Mouse (Mus musculus): ENCODE measurements around the gene Cdpf1.
"Not testable (repeated sequence)": the region's sequence is repeated elsewhere in the genome, so short reads cannot be mapped to it uniquely, and the experiment has no call there.

Gene Cdpf1

GRCm38 (mm10) chr15:85808031-85808430 lies 3.5 kb downstream of the Cdpf1 start:
- no peak for DNase-seq (ENCODE audit: low spot score)

- no peak for DNase-seq (ENCODE audit: low spot score)
Measured at GRCm38 (mm10) chr15:85807404-85807803, 4.1 kb downstream of the Cdpf1 start.

GRCm38 (mm10) chr15:85806886-85807285 lies 4.6 kb downstream of the Cdpf1 start:
- DNase-seq (ENCODE audit: low spot score): no peak

- no peak for DNase-seq (ENCODE audit: low spot score)
Measured at GRCm38 (mm10) chr15:85802931-85803330, 8.6 kb downstream of the Cdpf1 start.

GRCm38 (mm10) chr15:85798676-85799075 lies 12.8 kb downstream of the Cdpf1 start:
- no peak for DNase-seq (ENCODE audit: low spot score)

- no peak for DNase-seq (ENCODE audit: low spot score)
Measured at GRCm38 (mm10) chr15:85795516-85795915, 16.0 kb downstream of the Cdpf1 start.

- no peak for DNase-seq (ENCODE audit: low spot score)
Measured at GRCm38 (mm10) chr15:85792819-85793218, 18.7 kb downstream of the Cdpf1 start.

GRCm38 (mm10) chr15:85791449-85791848 lies 20.0 kb downstream of the Cdpf1 start:
- DNase-seq (ENCODE audit: low spot score): no peak

- no peak for DNase-seq (ENCODE audit: low spot score)
Measured at GRCm38 (mm10) chr15:85788633-85789032, 22.9 kb downstream of the Cdpf1 start.

GRCm38 (mm10) chr15:85788051-85788450 lies 23.4 kb downstream of the Cdpf1 start:
- DNase-seq (ENCODE audit: low spot score): no peak

GRCm38 (mm10) chr15:85787482-85787881 lies 24.0 kb downstream of the Cdpf1 start:
- no peak for DNase-seq (ENCODE audit: low spot score)

GRCm38 (mm10) chr15:85786711-85787110 lies 24.8 kb downstream of the Cdpf1 start:
- DNase-seq (ENCODE audit: low spot score): no peak

GRCm38 (mm10) chr15:85784341-85784740 lies 27.2 kb downstream of the Cdpf1 start:
- no peak for DNase-seq (ENCODE audit: low spot score)

- DNase-seq (ENCODE audit: low spot score): no peak
Measured at GRCm38 (mm10) chr15:85783146-85783545, 28.4 kb downstream of the Cdpf1 start.

GRCm38 (mm10) chr15:85778891-85779290 lies 32.6 kb downstream of the Cdpf1 start:
- not testable (repeated sequence) for DNase-seq (ENCODE audit: low spot score)

GRCm38 (mm10) chr15:85776771-85777170 lies 34.7 kb downstream of the Cdpf1 start:
- no peak for DNase-seq (ENCODE audit: low spot score)

- no peak for DNase-seq (ENCODE audit: low spot score)
Measured at GRCm38 (mm10) chr15:85776241-85776640, 35.3 kb downstream of the Cdpf1 start.

- DNase-seq (ENCODE audit: low spot score): no peak
Measured at GRCm38 (mm10) chr15:85775001-85775400, 36.5 kb downstream of the Cdpf1 start.

GRCm38 (mm10) chr15:85774419-85774818 lies 37.1 kb downstream of the Cdpf1 start:
- no peak for DNase-seq (ENCODE audit: low spot score)

- no peak for DNase-seq (ENCODE audit: low spot score)
Measured at GRCm38 (mm10) chr15:85772146-85772740, 39.3 kb downstream of the Cdpf1 start.

GRCm38 (mm10) chr15:85771306-85772121 lies 40.0 kb downstream of the Cdpf1 start:
- no peak for DNase-seq (ENCODE audit: low spot score)

GRCm38 (mm10) chr15:85768991-85769390 lies 42.5 kb downstream of the Cdpf1 start:
- DNase-seq (ENCODE audit: low spot score): no peak

GRCm38 (mm10) chr15:85766677-85767076 lies 44.8 kb downstream of the Cdpf1 start:
- no peak for DNase-seq (ENCODE audit: low spot score)

- no peak for DNase-seq (ENCODE audit: low spot score)
Measured at GRCm38 (mm10) chr15:85765022-85765421, 46.5 kb downstream of the Cdpf1 start.
